Comparison of ENCODE assay signal across 10 mouse cellular contexts in genomic region chr6:127122221-127122806, GRCm38 (mm10). TPM values are rescaled to one million over a fixed set of nuclear protein-coding genes. Genes with fewer than 3 reads are reported as not detected.
DNase-seq lines count a peak whose midpoint lies in the region; ATAC-seq lines count a peak whose summit lies in the region.
"Had no signal": no experiment of that assay in that cellular context is flagged by ENCODE, and none has a peak within 500 bp of the region (broad histone marks: within the 10 kb centered on the region; RNA-seq: fewer than 3 reads in every experiment).

No protein-coding gene starts in this region.

- no peaks in the 10 kb centered on the region for H3K4me1 ChIP-seq in hindbrain, embryonic 13.5 days (replicated peaks)
- H3K4me1 ChIP-seq in hindbrain, embryonic 16.5 days (ENCODE audit: control insufficient read depth, insufficient read depth, low read depth, low read length), result no peaks in the 10 kb centered on the region
- H3K4me1 ChIP-seq: hindbrain, embryonic 12.5 days had no signal

- H3K9ac ChIP-seq in hindbrain, embryonic 13.5 days, result no peak overlapping the region
- H3K9ac ChIP-seq in hindbrain, embryonic 16.5 days (ENCODE audit: low read depth, low read length), result no peak overlapping the region
- H3K9ac ChIP-seq: hindbrain, embryonic 12.5 days had no signal

- DNase-seq in retina, postnatal 1 day, result peak; percentile 34
- DNase-seq in retina, embryonic 14.5 days (ENCODE audit: low spot score), result no peak
- peak; percentile 68 to 69 for DNase-seq in adrenal gland, postnatal 36 days
- no peak for DNase-seq in Muller cell, postnatal 12 days (ENCODE audit: inconsistent ontology term)
- DNase-seq in cerebellum, adult 8-10 months, result no peak
- DNase-seq in kidney, adult 9 months, result no peak

- H3K9me3 ChIP-seq in hindbrain, embryonic 13.5 days, result no peaks in the 10 kb centered on the region
- no peaks in the 10 kb centered on the region for H3K9me3 ChIP-seq in hindbrain, embryonic 16.5 days (ENCODE audit: control insufficient read depth, low read length)
- H3K9me3 ChIP-seq: hindbrain, embryonic 12.5 days had no signal

- H3K27ac ChIP-seq in hindbrain, embryonic 13.5 days, result no peak overlapping the region
- H3K27ac ChIP-seq in hindbrain, embryonic 16.5 days (ENCODE audit: low read depth, low read length), result no peak overlapping the region
- H3K27ac ChIP-seq: hindbrain, embryonic 12.5 days had no signal

- H3K4me3 ChIP-seq in hindbrain, embryonic 13.5 days, result no peak overlapping the region
- no peak overlapping the region for H3K4me3 ChIP-seq in hindbrain, embryonic 16.5 days (ENCODE audit: low read length)
- H3K4me3 ChIP-seq: hindbrain, embryonic 12.5 days; myocyte had no signal

- no peaks in the 10 kb centered on the region for H3K36me3 ChIP-seq in hindbrain, embryonic 13.5 days
- H3K36me3 ChIP-seq in hindbrain, embryonic 16.5 days (ENCODE audit: control insufficient read depth, insufficient read depth, low read length), result no peaks in the 10 kb centered on the region

- H3K27me3 ChIP-seq in hindbrain, embryonic 13.5 days, result no peaks in the 10 kb centered on the region
- H3K27me3 ChIP-seq in hindbrain, embryonic 16.5 days (replicated peaks; ENCODE audit: control insufficient read depth, insufficient read depth, low read length), result no peaks in the 10 kb centered on the region
- H3K27me3 ChIP-seq: hindbrain, embryonic 12.5 days had no signal

- no peak overlapping the region for H3K4me2 ChIP-seq in hindbrain, embryonic 13.5 days
- H3K4me2 ChIP-seq in hindbrain, embryonic 16.5 days (ENCODE audit: low read length), result no peak overlapping the region
- H3K4me2 ChIP-seq: hindbrain, embryonic 12.5 days had no signal

- WGBS in hindbrain, embryonic 13.5 days, result 78% methylated on average over 4 of the region's 4 CpGs
- 87% methylated on average over 4 of the region's 4 CpGs for WGBS in hindbrain, embryonic 16.5 days

- ATAC-seq in hindbrain, embryonic 13.5 days (ENCODE audit: low FRiP score), result 0 out of 2 replicates have a peak, but pooled peaks have one; percentile 7
- no peak for ATAC-seq in hindbrain, embryonic 16.5 days

RNA-seq across cellular contexts. Expression of gene Tigar, which starts 13.0 kb away (rescaled TPM):
- polyA plus RNA-seq in hindbrain, embryonic 13.5 days (2015; fragmentation: Nextera tagmentation; extraction: Ambion mirVana), result 7.2 and 8.6 TPM in 2 replicates
- 6.0 and 8.6 TPM in 2 replicates for polyA plus RNA-seq in hindbrain, embryonic 16.5 days (2015; fragmentation: Nextera tagmentation; extraction: Ambion mirVana)
- 10 to 100 TPM; 18.4 to 22.3 TPM for total RNA-seq in adrenal gland, postnatal 36 days (2021)

RNA-seq across cellular contexts. Expression of gene Ccnd2, which starts 29.7 kb away (rescaled TPM):
- polyA plus RNA-seq in hindbrain, embryonic 13.5 days (2015; fragmentation: Nextera tagmentation; extraction: Ambion mirVana), result 270 and 302 TPM in 2 replicates
- 248 and 340 TPM in 2 replicates for polyA plus RNA-seq in hindbrain, embryonic 16.5 days (2015; fragmentation: Nextera tagmentation; extraction: Ambion mirVana)
- 100 to 1,000 TPM; 366 to 550 TPM for total RNA-seq in adrenal gland, postnatal 36 days (2021)

RNA-seq across cellular contexts. Expression of gene Fgf23, which starts 49.6 kb away (rescaled TPM):
- not detected in 2 replicates for polyA plus RNA-seq in hindbrain, embryonic 13.5 days (2015; fragmentation: Nextera tagmentation; extraction: Ambion mirVana)
- polyA plus RNA-seq in hindbrain, embryonic 16.5 days (2015; fragmentation: Nextera tagmentation; extraction: Ambion mirVana), result 0.30 and 0.33 TPM in 2 replicates
- not detected for total RNA-seq in adrenal gland, postnatal 36 days (2021)
- polyA plus RNA-seq: hindbrain, embryonic 12.5 days; myocyte had no signal

Comparison
In these comparisons a context has a peak if more than half of its experiments do, and no peak if none do; other contexts are left out.
1. DNase-seq: peak in retina, postnatal 1 day (single experiment) and adrenal gland, postnatal 36 days (2 of 2); none in retina, embryonic 14.5 days (single experiment), Muller cell, postnatal 12 days (single experiment), cerebellum, adult 8-10 months (single experiment) and kidney, adult 9 months (single experiment).